Mouse (Mus musculus) CH12.LX (cell line): ENCODE measurements at regions not wholly inside any gene's neighbourhood (a gene's known extent, or its start where the extent isn't known, plus 50 kb on each side); places are given as distances from the start of the nearest gene placed in this dataset.

Experiments used
- DNase-seq: peaks from one replicate; pipeline ENCODE4 v3.0.0-alpha.2; 2013; ENCODE audit errors: extremely low read depth
- H3K27ac ChIP-seq: 2 replicates; pipeline ENCODE4 v1.5.1; 2012; ENCODE audit warnings: low read depth, mild to moderate bottlenecking, control low read depth, moderate library complexity; ENCODE audit not compliant: insufficient read depth
- H3K27me3 ChIP-seq: replicated peaks from 2 replicates; pipeline ENCODE3; 2012; ENCODE audit warnings: inconsistent platforms
- H3K36me3 ChIP-seq, 2 experiments: replicated peaks in 1 of 2; 2 replicates each; pipeline versions ENCODE3 to v1.6.1; 2012; ENCODE audit warnings: inconsistent platforms in 1 of 2, low read length in 1 of 2, mild to moderate bottlenecking in 1 of 2, mixed read lengths in 1 of 2, moderate library complexity in 1 of 2; ENCODE audit not compliant: control insufficient read depth in 1 of 2, insufficient read depth in 1 of 2
- H3K4me1 ChIP-seq, 2 experiments: 2 replicates each; pipeline ENCODE4 v1.6.1; 2012; ENCODE audit warnings: inconsistent platforms in 1 of 2, moderate library complexity in 1 of 2; ENCODE audit not compliant: insufficient read depth in 2 of 2, control insufficient read depth in 1 of 2
- H3K4me2 ChIP-seq: 2 replicates; pipeline ENCODE4 v1.6.1; 2012; ENCODE audit warnings: low read depth, mild to moderate bottlenecking, control low read depth; ENCODE audit not compliant: poor library complexity, insufficient read depth, severe bottlenecking
- H3K4me3 ChIP-seq, 3 experiments: fragments of 150-350 bp in 1 of 3; sonication (generic) in 1 of 3; replicated peaks in 1 of 3; 2 replicates each; pipeline versions ENCODE3 to v1.5.1; 2011 to 2012; ENCODE audit warnings: low read depth in 2 of 3, low read length in 2 of 3, mild to moderate bottlenecking in 2 of 3, moderate library complexity in 2 of 3, control low read depth in 1 of 3, improper control_type of control experiment in 1 of 3, inconsistent platforms in 1 of 3, mixed read lengths in 1 of 3; ENCODE audit not compliant: poor library complexity in 1 of 3
- H3K79me2 ChIP-seq: replicated peaks from 2 replicates; pipeline ENCODE4 v1.6.1; 2012; ENCODE audit warnings: mild to moderate bottlenecking, moderate library complexity; ENCODE audit not compliant: control insufficient read depth, poor library complexity, insufficient read depth, severe bottlenecking; ENCODE audit errors: extremely low read depth
- H3K9ac ChIP-seq: 2 replicates; pipeline ENCODE4 v1.6.1; 2012; ENCODE audit warnings: low read depth, mild to moderate bottlenecking, control low read depth, moderate library complexity; ENCODE audit not compliant: insufficient read depth
- H3K9me3 ChIP-seq: replicated peaks from 2 replicates; pipeline ENCODE3; 2012; ENCODE audit warnings: low read length, inconsistent platforms, mixed read lengths
- CHD1 ChIP-seq: IDR thresholded peaks from 2 replicates; pipeline ENCODE4 v1.6.1; 2012; ENCODE audit warnings: low read depth, low read length, improper control_type of control experiment, inconsistent platforms
- CHD2 ChIP-seq: IDR thresholded peaks from 2 replicates; pipeline ENCODE4 v1.6.1; 2011; ENCODE audit warnings: low read length, improper control_type of control experiment
- E2F4 ChIP-seq: IDR thresholded peaks from 2 replicates; pipeline ENCODE4 v1.6.1; 2011; ENCODE audit warnings: low read depth, low read length, improper control_type of control experiment; ENCODE audit not compliant: insufficient replicate concordance
- ELF1 ChIP-seq: IDR thresholded peaks from 2 replicates; pipeline ENCODE4 v1.6.1; 2014; ENCODE audit warnings: low read depth, mild to moderate bottlenecking, inconsistent platforms, low read length, improper control_type of control experiment
- EP300 ChIP-seq: IDR thresholded peaks from 2 replicates; pipeline ENCODE4 v1.6.1; 2011; ENCODE audit warnings: low read length, improper control_type of control experiment
- GABPA ChIP-seq: IDR thresholded peaks from 2 replicates; pipeline ENCODE4 v1.6.1; 2012; ENCODE audit warnings: low read depth, low read length, improper control_type of control experiment, inconsistent platforms; ENCODE audit not compliant: insufficient replicate concordance
- HCFC1 ChIP-seq: IDR thresholded peaks from 2 replicates; pipeline ENCODE4 v1.6.1; 2012; ENCODE audit warnings: low read depth, mild to moderate bottlenecking, inconsistent platforms, low read length, improper control_type of control experiment
- MAFK ChIP-seq: IDR thresholded peaks from 2 replicates; pipeline ENCODE4 v1.6.1; 2011; ENCODE audit warnings: low read length, improper control_type of control experiment; ENCODE audit not compliant: insufficient replicate concordance
- MXI1 ChIP-seq: IDR thresholded peaks from 2 replicates; pipeline ENCODE4 v1.6.1; 2011; ENCODE audit warnings: mild to moderate bottlenecking, low read depth, low read length, improper control_type of control experiment
- NRF1 ChIP-seq: IDR thresholded peaks from 2 replicates; pipeline ENCODE4 v1.6.1; 2014; ENCODE audit warnings: low read depth, mild to moderate bottlenecking, inconsistent platforms, low read length, improper control_type of control experiment, moderate library complexity
- RCOR1 ChIP-seq: conservative IDR thresholded peaks from 2 replicates; pipeline ENCODE4 v1.6.1; 2012; ENCODE audit warnings: low read depth, mild to moderate bottlenecking, inconsistent platforms, low read length, improper control_type of control experiment
- TBP ChIP-seq: conservative IDR thresholded peaks from 2 replicates; pipeline ENCODE4 v1.6.1; 2011; ENCODE audit warnings: low read depth, low read length, improper control_type of control experiment
- TCF12 ChIP-seq: IDR thresholded peaks from 2 replicates; pipeline ENCODE4 v1.6.1; 2014; ENCODE audit warnings: low read depth, mild to moderate bottlenecking, inconsistent platforms, low read length, improper control_type of control experiment
- USF2 ChIP-seq: conservative IDR thresholded peaks from 2 replicates; pipeline ENCODE4 v1.6.1; 2011; ENCODE audit warnings: low read depth, low read length, improper control_type of control experiment
- ZMIZ1 ChIP-seq: IDR thresholded peaks from 2 replicates; pipeline ENCODE4 v1.6.1; 2012; ENCODE audit warnings: low read depth, mild to moderate bottlenecking, inconsistent platforms, low read length, improper control_type of control experiment
- ZNF384 ChIP-seq: IDR thresholded peaks from 2 replicates; pipeline ENCODE4 v1.6.1; 2012; ENCODE audit warnings: low read depth, low read length, improper control_type of control experiment, inconsistent platforms
- dilution Hi-C: fragments of 300-500 bp; cut with MboI; formaldehyde crosslinking; loops from 2 replicates; pipeline ENCODE4 v1.14.3; 2020; ENCODE audit warnings: low sequenced_read_pairs; ENCODE audit not compliant: extremely low pct_unique_long_range_greater_than_20kb, extremely low pct_ligation_motif_present
- in situ Hi-C: fragments of 300-500 bp; cut with MboI; formaldehyde crosslinking; loops from 3 replicates; pipeline ENCODE4 v1.14.3; 2019; ENCODE audit warnings: low sequenced_read_pairs, low pct_ligation_motif_present, low pct_unique_long_range_greater_than_20kb, mixed read lengths

- no peak for DNase-seq
- dilution Hi-C loops (no loop called here), in situ Hi-C loops (loop anchor here (25.0 kb wide), 2 partner anchors 173 to 773 kb away; partner anchors contain the start of gene Galnt18)
- no peak overlapping the region for H3K4me2 ChIP-seq
- peaks cover 9% of the 10 kb centered on the region for H3K27me3 ChIP-seq
- no peaks in the 10 kb centered on the region for H3K4me1 ChIP-seq
- H3K9ac ChIP-seq, result no peak overlapping the region
- no peak overlapping the region for H3K27ac ChIP-seq
- no peaks in the 10 kb centered on the region for H3K36me3 ChIP-seq
- no peak for TF ChIP-seq NRF1
- no peak for TF ChIP-seq ELF1
- TF ChIP-seq USF2, result no peak
- no peak for TF ChIP-seq HCFC1
- no peak for TF ChIP-seq E2F4
- no peak for TF ChIP-seq CHD2
- no peak for TF ChIP-seq GABPA
- TF ChIP-seq, all 38 proteins: peak for 0
- H3K79me2 ChIP-seq, result no peaks in the 10 kb centered on the region
- no peak overlapping the region for H3K4me3 ChIP-seq
- H3K9me3 ChIP-seq, result no peaks in the 10 kb centered on the region
Measured at GRCm38 (mm10) chr7:111959977-111960376, 63.3 kb upstream of the Usp47 start.

GRCm38 (mm10) chr7:111956671-111957070 is 66.6 kb upstream of the Usp47 start:
- no peak overlapping the region for H3K27ac ChIP-seq
- no peak overlapping the region for H3K4me3 ChIP-seq
- H3K36me3 ChIP-seq, result no peaks in the 10 kb centered on the region
- TF ChIP-seq MXI1 (no peak), TBP (no peak), CHD2 (no peak), MAFK (no peak), TCF12 (no peak), CHD1 (no peak), EP300 (no peak), E2F4 (no peak), RCOR1 (no peak), ZNF384 (no peak), ZMIZ1 (no peak)
- dilution Hi-C loops (no loop called here), in situ Hi-C loops (loop anchor here (25.0 kb wide), 2 partner anchors 169 to 769 kb away; partner anchors contain the start of gene Galnt18)
- H3K4me1 ChIP-seq, result no peaks in the 10 kb centered on the region
- no peak overlapping the region for H3K9ac ChIP-seq
- H3K9me3 ChIP-seq, result no peaks in the 10 kb centered on the region
- H3K27me3 ChIP-seq, result peaks cover 18% of the 10 kb centered on the region
- no peak for DNase-seq
- H3K4me2 ChIP-seq, result no peak overlapping the region
- no peaks in the 10 kb centered on the region for H3K79me2 ChIP-seq
